Mouse (Mus musculus) embryo, embryonic 10 days (tissue): ENCODE measurements around the gene Slamf7.

ENCODE experiments used
- DNase-seq: peaks from one replicate; pipeline ENCODE4 v3.0.0-alpha.2; 2015; ENCODE audit warnings: low spot score

The Slamf7 gene

GRCm38 (mm10) chr1:171635696-171636095 is 17.1 kb downstream of the Slamf7 start:
- DNase-seq = no peak

- DNase-seq = no peak
Measured at GRCm38 (mm10) chr1:171631447-171631846, 21.4 kb downstream of the Slamf7 start.

DNA sequence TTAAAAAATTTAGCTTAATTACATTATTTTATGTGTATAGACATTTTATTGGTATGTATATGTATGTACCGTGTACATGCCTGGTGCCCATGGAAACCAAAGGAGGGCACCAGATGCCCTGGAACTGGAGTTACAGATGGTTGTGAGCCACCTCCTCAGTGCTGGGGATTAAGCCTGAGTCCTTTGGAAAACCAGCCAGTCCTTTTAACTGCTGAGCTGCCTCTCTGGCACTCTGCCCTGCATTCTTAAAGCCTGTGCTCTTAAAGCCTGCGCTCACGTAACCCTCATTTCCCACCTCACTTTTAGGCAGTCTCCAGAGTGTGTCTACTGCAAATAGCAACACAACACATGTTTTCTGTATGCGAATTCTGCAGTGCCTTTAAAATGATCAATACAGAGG is 21.9 kb downstream of the Slamf7 start:
- DNase-seq = no peak

GRCm38 (mm10) chr1:171630041-171630440 is 22.8 kb downstream of the Slamf7 start:
- no peak for DNase-seq

- DNase-seq = no peak
Measured at GRCm38 (mm10) chr1:171629168-171629567, 23.7 kb downstream of the Slamf7 start.

DNA sequence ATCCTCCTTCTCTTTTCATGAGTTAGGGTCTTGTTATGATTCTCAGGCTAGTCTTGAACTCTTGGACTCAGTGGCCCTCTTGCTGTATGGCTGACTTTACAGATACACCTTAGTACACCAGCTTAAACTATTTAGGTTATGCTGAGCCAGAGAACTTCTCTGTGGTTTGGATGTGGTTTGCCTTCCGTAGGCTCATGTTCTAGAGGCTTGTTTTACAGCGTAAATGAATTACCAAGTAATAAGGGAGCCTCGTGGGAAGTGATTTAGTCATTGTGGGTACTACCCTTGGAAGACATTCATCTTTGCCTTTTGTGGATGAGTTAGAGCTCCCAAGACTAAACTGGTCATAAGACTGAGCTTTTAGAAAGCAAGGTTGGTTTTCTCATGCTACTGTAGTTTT is 25.0 kb downstream of the Slamf7 start:
- DNase-seq = no peak

GRCm38 (mm10) chr1:171620091-171620490 is 32.7 kb downstream of the Slamf7 start:
- DNase-seq = no peak

DNA sequence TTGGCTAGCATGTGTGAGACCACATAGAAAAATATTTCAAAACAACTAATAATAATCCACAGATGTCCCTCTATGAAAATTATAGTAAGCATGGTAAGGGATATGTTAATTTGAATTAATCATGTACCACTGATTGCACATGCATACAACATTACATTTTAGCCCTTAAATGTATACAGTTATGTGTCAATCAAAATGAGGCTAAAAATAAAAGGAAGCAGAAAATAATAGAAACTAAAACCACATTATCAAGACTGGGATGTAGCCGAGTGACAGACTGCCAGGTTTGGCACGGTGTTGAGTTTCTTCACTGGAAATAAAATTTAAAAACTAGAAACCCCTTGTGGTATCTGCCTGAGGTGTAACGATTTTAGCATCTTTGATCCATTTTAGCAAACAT is 33.2 kb downstream of the Slamf7 start:
- no peak for DNase-seq

DNA sequence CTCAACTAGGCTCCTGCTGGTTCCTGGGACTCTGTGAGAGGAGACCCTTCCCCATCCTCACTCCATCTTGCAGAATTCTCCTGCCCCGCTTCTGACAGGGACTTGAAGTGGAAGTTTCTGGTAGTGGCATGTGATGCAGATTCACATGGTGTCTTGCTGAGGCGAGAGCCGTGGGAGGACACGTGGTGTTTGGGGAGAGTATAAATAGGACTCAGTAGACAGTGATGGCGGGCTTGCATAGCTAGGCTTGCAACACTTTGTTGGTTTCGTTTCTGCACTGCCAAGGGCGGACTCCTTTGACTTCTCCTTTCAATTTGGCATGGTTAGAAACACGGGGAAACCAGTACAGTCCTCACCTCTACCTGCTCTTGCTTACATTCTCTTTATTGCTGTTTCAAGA is 33.8 kb downstream of the Slamf7 start:
- DNase-seq = no peak

DNA sequence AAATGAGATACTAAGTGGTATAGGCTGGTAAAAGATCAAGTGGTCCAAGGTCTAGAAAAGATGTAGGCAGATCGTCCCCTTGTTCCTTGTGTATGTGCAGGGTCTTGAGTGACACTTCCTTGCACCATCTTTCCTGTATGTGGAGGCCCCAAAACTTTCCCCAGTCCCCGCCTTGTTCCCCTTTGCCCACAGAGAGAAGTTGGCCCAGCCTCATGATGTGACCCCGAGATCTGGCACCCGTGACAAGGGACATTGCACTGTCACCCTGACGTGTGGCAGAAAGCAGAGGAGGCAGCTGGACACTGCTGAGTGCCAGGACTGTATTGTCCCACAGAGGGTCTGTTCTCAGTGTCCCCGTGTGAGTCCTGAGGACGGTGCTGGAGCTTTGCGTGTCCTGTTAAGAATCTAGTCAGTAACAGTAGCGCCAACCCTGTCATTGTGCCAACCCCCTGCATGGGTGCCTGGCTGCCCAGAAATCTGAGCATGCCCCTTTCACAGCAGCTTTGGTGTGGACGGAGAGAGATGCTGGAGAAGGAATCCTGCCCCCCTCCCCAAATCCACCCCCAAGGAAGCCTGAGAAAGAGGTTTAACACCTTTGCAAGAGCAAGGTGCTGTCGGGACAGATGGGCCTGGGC is 35.8 kb downstream of the Slamf7 start:
- DNase-seq = no peak

DNA sequence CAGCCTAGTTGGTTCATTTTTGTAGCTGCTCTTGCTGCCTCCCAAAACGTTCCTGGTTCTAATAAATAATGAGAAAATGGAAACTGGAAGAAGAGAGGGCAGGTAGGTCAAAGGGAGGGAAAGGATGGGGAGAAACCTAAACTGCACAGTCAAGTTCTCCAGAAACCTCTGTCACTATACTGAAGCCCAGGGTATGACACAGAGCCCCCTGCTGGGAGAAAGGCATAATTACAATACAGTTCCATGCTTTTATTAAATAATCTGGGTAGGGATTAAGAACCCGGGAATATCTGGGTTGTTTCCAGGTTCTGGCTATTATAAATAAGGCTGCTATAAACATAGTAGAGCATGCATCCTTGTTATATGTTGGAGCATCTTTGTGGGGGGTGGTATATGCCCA is 38.9 kb downstream of the Slamf7 start:
- DNase-seq = no peak

- DNase-seq = peak; percentile 46
Measured at GRCm38 (mm10) chr1:171610781-171611180, 42.1 kb downstream of the Slamf7 start.

DNA sequence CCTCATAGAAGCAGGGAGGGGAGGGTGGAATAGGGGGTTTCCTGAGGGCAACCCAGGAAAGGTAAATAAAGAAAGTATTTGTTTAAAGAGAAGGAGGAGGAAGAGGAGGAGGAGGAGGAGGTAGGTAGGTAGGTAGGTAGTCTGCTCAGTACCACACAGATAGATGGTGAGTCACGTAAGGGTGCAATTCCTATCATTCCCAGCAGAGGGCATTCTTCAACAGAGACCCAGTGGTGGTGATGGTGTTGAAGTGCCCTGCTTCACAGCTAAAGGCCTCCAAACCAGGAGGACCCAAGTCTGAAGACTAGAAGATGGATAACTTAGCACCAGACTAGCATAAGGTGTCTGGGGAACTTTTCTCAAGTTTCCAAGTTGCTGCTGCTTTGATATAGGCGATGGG is 42.8 kb downstream of the Slamf7 start:
- DNase-seq = peak; percentile 22

DNA sequence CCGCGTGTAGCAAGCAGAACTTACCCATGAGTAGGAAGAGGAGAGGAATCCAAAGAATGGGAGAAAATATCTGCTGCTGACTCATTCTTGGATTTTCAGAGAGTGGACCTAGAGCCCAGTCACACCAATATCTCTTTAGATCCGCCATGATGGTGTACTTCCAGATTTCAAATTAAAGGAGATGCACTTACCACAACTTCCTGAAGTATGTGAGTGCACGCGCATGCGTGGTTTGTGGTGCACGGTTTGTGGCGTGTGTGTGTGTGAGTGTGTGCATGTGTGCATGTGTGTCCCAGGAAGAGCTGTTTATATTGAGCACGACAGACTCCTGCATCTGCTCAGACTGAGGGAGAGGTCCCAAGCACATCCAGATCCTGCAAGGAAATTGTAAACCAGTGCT is 45.7 kb downstream of the Slamf7 start, which contains the start of gene Ly9:
TSS of gene Ly9 (minus strand) at position 235 of the 400 bp plus-strand sequence.
- DNase-seq = no peak

- DNase-seq = no peak
Measured at GRCm38 (mm10) chr1:171606656-171607055, 46.2 kb downstream of the Slamf7 start.

- no peak for DNase-seq
Measured at GRCm38 (mm10) chr1:171604686-171605085, 48.1 kb downstream of the Slamf7 start.

- DNase-seq = no peak
Measured at GRCm38 (mm10) chr1:171584584-171584983, 68.3 kb downstream of the Slamf7 start.
